Mouse (Mus musculus) kidney, adult 10 weeks (tissue): Measurements from ENCODE around the gene Pigp. TPM values are rescaled to one million over a fixed set of nuclear protein-coding genes. Genes with fewer than 3 reads are reported as not detected.

Source experiments
- polyA plus RNA-seq: library from polyadenylated mRNA; stranded (reverse); fragments of 350-450 nt; fragmentation: Illumina TruSeq; extraction: RNeasy Lipid Tissue Mini Kit (QIAGEN cat#74804); gene quantifications from one replicate; pipeline ENCODE4 v1.2.3, GENCODE M21; 2014; ENCODE audit warnings: low read depth, low replicate concordance

The Pigp gene
- polyA plus RNA-seq: 336 TPM

DNA sequence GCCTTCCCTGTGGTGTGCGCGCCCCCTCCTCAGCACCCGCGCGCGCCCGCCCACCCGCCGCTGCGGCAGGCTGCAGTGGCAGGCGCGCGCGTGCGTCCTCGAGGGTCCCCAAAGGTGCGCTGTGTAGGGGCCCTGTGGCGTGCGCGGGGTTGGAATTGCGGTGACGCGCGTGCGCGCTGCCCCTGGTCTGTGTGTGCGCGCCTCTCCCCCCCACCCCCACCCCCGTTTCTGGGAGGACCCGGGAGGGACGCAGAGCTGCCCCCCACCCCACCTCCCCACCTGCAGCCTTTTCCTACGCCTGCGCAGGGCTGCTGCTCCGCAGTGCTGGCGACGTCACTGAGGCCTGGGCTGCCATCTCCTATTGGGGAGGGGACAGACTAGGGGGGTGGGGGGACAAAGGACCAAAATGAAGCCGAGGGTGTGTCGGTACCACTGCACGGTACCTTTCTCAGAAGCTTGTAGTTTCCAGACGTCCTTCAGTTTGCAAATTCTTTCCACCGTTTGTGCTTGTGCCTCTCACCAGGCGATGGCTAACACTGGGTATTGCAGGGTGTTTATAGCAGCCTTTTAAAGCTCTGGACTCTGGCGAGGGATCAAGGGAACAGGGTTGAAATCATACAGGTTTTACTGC is at the start of gene Pigp:
Pigp (minus strand) TSS at position 542 of the 631 bp plus-strand sequence.

DNA sequence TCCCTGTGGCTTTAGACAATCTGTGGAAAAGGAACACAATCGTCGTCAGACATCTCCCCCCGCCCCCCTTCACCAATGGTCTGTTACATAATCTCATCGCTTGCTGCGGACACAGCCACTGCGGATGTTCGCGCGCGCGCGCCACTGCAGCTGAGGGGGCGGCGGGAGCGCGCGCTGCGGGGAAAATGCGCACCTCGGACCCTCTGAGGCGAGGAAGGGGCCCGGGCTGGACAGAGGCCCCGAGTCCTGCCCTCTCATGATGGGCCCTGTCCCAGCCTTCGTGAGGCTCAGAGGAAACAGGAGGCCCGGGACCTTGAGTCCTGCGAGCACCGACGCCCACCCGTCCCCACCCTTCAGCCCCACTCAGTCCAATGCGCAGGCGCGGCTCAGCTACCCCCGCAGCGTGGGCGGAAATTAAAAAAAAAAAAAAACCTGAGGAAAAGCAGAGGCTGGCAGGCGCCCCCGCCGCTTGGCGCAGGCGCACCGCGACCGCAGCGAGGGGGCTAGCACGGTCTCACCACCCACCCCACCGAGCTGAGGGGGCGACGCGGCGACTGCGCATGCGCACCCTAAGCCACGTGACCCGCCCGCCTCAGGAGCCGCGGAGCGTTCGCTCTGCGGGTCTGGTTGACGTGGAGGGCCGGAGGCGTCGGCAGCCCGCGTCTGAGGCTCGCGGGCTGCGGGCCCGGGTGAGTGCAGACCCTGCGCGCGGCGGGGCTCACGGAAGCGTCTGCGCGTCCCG is 1.3 kb downstream of the Pigp start, which contains the start of gene Ttc3:
Ttc3 (plus strand) TSS at position 446 of the 742 bp plus-strand sequence.

DNA sequence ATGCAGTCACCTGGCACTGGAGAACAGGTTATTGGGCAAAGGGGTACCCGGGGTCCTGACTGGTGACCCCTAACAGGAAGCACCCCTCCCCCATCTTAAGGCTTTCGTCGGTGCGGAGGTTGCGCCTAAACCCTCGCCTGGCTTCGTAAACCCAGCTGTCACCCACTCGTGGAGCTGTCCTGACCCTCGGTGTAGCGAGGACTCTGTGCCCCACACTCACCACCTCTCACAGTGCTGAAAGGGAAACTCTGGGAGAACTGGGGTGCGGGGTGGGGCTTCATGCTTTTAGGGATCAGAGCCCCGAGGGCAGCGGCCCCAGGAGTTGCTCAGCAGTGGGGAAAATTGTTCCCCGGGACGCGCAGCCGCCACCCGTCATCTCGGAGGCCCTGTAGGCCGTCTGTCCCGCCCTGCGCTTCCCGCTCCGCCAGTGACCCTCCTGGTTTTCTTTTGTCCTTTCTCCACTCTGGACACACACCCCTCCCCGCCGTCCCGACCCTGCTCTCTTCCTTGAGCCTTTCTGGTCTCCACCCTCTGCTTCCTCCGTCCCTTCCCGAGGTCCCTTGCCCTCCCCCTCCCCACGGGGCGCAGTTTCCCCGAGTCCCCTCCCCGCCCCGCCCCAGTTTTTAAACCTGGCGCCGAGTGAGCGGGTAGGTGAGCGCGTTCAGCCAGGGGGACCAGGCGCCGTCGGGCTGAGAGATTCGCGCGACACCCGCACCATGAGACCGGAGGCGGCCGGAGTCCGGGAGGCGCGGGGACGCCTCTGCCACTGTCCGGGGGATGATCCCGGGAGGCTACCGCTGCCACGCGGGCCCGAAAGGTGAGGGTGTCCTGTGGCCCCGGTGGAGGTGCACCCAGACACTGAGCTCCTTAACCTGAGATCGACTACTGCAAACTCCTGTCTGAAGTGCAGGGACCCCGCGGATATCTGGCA is 43.6 kb downstream of the Pigp start, which contains the start of gene Ripply3:
Ripply3 (plus strand) TSS at position 640 of the 931 bp plus-strand sequence.

DNA sequence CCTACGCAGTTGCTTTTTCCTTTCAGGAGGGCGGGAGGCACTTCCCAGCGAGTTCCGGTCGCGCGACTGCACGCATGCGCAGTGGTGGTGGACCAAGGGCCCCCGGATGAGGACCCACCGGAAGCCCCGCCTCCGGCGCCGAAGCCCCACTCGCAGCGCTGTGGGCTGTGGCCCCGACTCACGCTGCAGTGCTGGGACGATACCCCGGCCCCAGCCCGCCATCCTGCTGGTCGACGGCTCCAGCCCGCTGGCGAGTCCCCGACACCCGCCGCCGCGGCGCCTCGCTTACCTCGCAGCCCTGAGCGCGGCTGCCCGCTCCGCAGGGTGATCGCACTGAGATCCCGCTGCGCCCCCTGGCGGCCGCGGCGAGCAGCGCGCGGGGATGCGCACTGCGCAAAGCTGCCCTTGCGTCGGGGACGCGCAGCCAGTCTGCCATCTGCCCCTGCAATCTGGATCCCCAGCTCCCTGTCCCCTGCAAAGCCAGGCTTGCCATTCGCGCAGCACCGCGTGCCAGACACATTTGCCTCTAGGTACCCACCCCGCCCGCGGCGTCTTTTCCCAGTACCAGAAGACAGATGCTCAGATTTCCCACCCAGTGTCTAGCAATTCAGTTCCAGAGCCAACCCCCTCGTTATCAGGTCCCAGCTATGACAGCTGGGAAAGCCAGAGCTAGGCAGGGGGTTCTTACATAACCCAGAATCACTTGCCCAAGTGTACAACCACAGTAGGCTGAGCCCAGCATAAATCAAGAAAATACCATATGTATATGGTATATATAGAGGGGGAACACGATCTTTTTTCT is 58.2 kb downstream of the Pigp start, which contains the start of gene Hlcs:
Hlcs (minus strand) TSS at position 343 of the 802 bp plus-strand sequence.

Other genes starting within 250 kb of the Pigp start
- 5.5 TPM for gene Hlcs, start 58.3 kb downstream of the Pigp start, polyA plus RNA-seq
- gene Ripply3, start 43.4 kb downstream of the Pigp start, polyA plus RNA-seq: 5.9 TPM
- gene Ttc3, start 1.2 kb downstream of the Pigp start, polyA plus RNA-seq: 88.5 TPM
- gene Vps26c, start 155.0 kb upstream of the Pigp start, polyA plus RNA-seq: 13.7 TPM
- 32.3 TPM for gene Dyrk1a, start 198.2 kb upstream of the Pigp start, polyA plus RNA-seq